Mouse (Mus musculus) adrenal gland, postnatal 10 days (tissue): ENCODE results near the gene Hmcn1. TPM values are rescaled to one million over a fixed set of nuclear protein-coding genes. Genes with fewer than 3 reads are reported as not detected.

Experiments used
- DNase-seq: peaks from one replicate; pipeline ENCODE4 v3.0.0; 2021; ENCODE audit warnings: mixed read lengths
- total RNA-seq, 2 experiments: library from RNA; stranded (reverse); gene quantifications; 2 replicates each; pipeline ENCODE4 v1.2.3; 2021

Gene Hmcn1
- total RNA-seq, 2 experiments from 2014 or later, result 5.9 to 11.2 TPM

DNA sequence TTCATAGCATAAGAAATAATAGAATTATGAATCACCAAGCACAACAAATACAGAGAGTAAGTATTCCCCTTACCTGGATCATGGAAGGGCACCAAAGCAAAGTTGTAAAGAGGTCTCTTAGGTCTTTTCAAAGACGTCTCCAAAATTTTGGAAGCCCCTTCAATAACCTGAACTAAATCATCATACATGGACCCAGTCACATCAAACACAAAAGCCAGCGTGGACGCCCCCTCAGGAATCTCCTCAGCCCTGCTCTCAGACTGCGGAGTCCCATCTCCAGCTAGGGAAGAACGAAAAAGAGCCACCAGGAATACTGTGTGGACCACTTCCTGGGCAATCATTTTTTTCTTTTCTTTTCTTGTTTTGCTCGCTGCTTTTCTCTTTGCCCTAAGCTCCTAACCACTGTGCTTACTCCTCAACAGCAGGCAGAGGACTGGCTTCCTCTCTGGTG is 499 bp downstream of the Hmcn1 start:
- no peak for DNase-seq

GRCm38 (mm10) chr1:150991745-150992554 is 1.3 kb downstream of the Hmcn1 start:
- DNase-seq, result no peak

DNA sequence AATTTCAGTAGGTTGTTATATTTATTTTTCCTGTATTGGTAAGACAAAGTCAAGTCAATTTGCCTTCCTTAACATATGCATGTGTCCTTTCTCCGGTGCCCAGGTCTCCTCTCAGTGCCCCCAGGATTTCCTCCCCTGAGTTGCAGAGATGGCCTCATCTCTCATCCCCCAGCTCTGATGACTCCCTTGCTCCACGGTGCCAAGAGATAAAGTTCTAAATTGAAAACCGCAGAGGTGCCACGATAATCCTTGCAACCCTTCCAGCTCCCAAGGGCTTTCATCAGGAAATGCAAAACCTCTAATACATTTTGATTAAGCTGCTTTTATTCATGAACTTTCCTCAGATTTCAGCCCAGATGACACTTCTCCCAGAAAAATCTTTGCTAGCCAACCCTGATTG is 8.3 kb downstream of the Hmcn1 start:
- DNase-seq, result no peak

DNA sequence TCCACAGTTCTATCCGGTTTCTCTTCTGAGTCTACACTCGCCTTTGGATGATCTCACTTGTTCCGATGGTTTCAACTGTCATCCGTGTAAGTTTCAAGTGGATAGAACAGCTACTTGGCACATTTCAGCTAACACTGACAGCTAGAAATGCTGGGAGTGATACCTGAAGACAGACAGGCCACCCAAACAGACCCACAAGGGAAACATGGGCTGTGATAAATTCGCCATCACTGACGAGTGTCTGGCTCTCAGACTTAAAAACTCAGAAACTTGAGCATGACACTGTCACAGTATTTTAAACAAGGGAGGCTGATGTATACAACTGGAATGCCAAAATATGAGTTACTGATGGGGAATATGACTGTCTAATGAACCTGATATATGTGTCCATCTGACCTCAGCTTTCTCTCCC is 9.1 kb downstream of the Hmcn1 start:
- DNase-seq, result no peak

DNA sequence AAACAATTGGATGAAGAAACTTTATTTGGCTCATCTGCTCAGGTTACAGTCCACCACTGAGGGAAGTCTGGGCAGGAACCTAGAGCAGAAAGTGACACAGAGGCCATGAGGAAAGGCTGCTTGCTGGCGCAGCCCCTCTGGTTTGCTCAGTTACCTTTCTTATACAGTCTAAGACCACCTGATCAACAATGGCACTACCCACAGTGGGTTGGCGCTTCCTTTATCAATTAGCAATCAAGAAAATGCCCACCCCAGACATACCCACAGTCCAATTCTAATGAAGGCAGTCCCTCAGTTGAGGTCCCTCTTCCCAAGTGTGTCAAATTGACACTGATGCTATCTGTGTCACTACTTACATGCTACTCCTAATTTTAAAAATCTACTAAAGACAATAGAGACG is 14.6 kb downstream of the Hmcn1 start:
- DNase-seq, result no peak

- DNase-seq, result peak; percentile 22
Observed at GRCm38 (mm10) chr1:150976263-150976662, 17.0 kb downstream of the Hmcn1 start.

DNA sequence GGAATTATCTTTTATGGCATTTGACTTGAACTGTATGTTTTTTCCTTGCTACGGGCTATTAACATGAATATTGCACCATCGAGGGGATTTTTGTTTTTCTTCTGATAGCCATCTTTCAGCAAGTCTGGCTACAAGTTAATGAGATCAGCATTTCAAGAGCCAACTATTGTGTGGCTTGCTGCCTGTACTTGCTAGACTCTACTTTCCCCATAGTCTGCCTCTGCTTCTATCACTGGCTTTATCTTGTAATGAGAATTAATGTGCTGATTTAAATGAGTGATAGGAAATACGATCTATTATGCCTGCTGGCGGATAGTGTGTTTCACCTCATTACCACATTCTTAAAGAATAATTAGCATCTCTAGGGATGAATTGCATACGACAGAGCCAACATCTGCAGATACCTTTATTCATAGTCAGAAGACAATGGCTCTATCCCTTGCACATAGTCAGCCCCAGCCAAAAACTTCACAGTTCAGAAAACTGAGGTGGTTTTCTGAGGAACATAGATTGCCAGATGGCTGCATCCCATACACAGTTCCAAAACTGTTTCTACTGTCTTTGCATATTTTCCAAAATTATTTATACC is 33.7 kb downstream of the Hmcn1 start:
- no peak for DNase-seq

GRCm38 (mm10) chr1:150951004-150951403 is 42.2 kb downstream of the Hmcn1 start:
- no peak for DNase-seq

DNA sequence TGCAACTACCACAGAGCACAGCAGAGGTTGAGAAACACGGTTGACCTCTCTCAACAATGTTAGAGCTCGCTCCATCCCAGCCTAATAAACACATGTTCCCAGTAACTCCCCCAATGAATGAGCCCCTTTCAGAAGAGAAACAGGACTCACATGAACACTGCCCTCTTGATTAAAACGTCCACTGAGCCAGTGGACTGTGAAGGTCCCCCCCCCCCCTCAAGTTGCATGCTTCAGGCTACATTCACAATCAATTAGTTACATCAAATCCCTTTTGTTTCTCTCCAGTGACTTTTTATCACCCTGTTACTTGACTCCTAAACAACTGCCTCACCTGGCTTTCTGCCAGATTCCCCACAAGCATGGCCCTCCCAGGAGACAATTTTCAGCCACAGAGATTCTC is 43.2 kb downstream of the Hmcn1 start:
- no peak for DNase-seq

- no peak for DNase-seq
Observed at GRCm38 (mm10) chr1:150948911-150949310, 44.3 kb downstream of the Hmcn1 start.

DNA sequence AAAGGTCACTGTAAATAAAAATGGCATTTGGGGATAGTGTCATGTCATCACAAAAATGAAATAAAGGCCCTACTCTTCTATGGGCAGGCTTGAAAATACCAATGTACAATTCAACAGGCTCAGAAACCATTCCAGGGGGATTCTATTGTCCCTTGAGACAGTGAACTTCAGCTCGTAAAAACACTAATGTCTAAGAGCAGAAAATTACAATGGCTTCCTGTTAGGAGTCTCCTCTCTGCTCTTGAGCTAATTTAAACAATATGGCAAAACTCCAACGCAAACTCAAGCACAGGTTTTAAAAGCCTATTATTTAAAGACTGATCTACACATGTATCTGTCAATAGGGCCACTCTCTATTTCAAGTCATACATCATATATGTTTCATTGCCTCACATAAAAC is 49.6 kb downstream of the Hmcn1 start:
- no peak for DNase-seq

GRCm38 (mm10) chr1:150942143-150942542 is 51.1 kb downstream of the Hmcn1 start:
- DNase-seq, result no peak

- no peak for DNase-seq
Observed at GRCm38 (mm10) chr1:150936821-150937220, 56.4 kb downstream of the Hmcn1 start.

GRCm38 (mm10) chr1:150933616-150934015 is 59.6 kb downstream of the Hmcn1 start:
- DNase-seq, result no peak

- DNase-seq, result no peak
Observed at GRCm38 (mm10) chr1:150920860-150921259, 72.4 kb downstream of the Hmcn1 start.

GRCm38 (mm10) chr1:150920276-150920675 is 73.0 kb downstream of the Hmcn1 start:
- DNase-seq, result peak; percentile 71

GRCm38 (mm10) chr1:150914936-150915335 is 78.3 kb downstream of the Hmcn1 start:
- peak; percentile 30 for DNase-seq

GRCm38 (mm10) chr1:150913586-150914136 is 79.6 kb downstream of the Hmcn1 start:
- no peak for DNase-seq

DNA sequence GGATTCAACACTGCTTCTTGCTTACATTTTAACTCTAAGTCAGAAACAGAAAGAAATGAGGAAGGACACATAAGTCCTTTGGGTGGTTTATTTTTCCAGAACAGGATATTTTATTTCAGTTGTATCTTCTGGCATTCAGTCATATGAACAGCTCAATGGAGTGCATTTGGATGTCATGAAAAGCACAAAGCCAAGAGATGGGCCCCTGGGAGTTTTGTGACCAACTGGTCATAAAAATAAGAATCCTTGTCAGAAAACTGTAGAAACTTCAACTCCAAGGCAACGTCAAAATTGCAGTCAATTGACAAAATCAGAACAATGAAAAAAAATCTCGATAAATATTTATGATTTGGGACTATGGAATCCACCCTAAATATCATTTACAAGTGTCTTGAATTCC is 83.6 kb downstream of the Hmcn1 start:
- peak; percentile 34 for DNase-seq

- DNase-seq, result no peak
Observed at GRCm38 (mm10) chr1:150893677-150894188, 99.5 kb downstream of the Hmcn1 start.

GRCm38 (mm10) chr1:150890017-150890416 is 103.2 kb downstream of the Hmcn1 start:
- DNase-seq, result no peak

DNA sequence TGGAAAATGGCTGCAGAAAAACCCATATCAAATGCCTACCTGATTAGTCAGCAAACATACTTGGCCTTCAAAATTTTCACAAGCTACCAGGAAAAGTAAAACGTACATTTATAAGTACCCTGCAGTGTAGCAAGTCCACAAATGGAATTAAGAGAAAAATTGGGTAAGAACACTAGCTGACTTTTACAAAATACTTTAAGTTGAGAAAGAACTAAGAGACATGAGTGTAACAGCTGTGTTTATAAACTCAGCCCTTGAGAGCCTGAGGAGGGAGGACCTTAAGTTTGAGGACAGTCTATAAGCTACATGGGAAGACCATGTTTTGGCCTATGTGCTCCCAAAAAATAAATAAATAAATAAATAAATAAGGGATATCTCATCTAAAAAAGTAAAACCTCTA is 107.0 kb downstream of the Hmcn1 start:
- DNase-seq, result no peak

- DNase-seq, result no peak
Observed at GRCm38 (mm10) chr1:150878421-150878820, 114.8 kb downstream of the Hmcn1 start.
